Mouse (Mus musculus): ENCODE results near the gene Tmem80.
A peak's percentile ranks its signal among the peaks of the same experiment; 100 is the strongest.

Gene Tmem80

DNA sequence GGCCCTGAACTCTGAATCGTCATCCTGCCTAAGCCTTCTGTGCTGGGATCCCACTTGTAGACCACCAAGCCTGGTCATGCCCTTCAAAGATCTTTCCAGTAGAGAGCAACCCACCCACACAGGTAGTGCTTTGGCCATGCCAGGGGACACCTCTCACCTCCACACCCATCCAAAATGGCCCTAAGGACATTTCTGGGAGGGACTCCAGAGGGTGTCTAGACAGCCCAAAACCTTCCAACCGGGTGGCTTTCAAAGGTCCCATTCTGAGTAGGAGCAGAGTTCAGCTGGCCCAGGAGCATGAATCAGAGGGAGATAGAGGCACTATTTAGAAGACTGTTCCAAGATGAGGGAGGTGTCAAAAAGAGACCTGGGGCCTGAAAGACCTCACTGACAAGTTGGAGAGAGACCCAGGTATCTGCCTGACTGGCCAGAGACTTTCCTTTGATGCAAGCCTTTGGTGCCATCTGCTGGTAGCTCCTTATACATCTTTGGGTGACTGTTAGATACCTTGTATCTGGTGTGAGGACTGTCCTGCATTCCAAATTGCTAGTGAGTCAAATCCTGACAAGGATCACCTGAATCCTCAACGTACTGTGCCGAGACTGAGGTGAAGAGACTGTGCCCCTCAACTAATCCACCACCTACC lies 35.7 kb downstream of the Tmem80 start:
- DNase-seq: peak; percentile 68

DNA sequence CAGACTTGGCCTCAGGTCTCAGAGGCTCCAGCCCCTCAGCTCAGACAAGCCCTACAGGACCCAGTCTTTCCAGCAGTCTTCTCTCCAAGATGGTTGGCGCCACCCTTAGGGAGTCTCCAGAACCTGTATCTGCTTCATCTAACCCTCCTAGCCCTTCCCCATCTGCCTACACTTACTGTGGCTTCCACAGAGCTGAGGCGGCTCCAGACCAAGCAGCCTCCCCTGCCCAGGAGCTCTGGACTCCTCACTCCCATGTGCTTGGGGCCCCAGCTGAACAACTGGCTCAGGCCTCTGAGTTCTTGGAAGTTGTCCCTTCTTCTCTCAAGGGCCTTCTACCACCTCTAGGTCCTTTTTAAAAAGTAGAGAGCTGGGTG lies 36.2 kb downstream of the Tmem80 start:
- no peak for DNase-seq

DNA sequence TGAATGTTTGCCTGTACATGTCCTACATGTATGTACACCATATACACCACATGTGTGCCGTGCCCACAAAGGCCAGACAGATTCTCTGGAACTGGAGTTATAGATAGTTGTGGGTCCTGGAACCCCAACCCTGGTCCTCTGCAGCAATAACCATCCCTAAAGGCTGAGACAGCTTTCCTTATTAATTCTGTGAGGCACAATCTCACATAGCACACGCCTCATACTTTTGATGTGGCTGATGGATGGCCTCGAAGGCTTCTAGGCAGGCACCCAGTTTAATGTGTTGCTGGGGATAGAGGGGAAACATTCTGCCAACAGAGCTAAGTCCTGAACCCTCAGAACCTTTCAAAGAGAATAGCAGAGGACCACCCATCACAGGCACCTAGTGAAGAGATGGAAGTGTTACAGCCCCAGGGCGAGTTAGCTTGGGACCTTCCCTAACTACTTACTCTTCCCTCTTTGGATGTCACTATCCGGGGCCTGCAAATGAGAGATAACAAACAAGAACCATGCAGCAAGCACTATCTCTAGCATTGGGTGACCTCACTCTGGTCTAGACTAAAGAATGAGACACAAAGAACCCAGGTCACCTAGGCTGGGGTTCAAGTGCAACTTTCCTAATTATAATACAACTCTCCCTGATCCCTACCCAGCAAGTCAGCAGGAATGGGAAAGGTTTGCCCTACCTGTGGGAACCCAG lies 37.0 kb downstream of the Tmem80 start:
- DNase-seq: no peak

DNA sequence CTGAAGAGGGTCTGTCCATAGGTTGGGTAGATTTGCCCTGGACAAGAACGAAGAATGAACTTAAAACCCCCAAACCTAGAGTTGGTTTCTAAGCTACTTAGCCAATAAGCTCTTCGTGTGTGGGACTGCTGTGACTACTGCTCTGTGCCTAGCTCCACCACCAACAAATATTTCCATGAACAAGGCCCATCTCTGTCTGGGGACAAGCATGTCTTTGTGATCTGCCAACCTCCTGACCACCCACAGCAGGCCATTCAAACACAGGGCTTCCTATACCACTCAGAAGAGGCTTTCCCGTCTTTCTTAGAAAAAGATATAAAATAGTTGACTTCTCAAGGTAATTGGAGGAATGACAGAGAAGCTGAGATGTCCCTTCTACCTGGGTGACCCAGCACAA lies 37.5 kb downstream of the Tmem80 start:
- no peak for DNase-seq

DNA sequence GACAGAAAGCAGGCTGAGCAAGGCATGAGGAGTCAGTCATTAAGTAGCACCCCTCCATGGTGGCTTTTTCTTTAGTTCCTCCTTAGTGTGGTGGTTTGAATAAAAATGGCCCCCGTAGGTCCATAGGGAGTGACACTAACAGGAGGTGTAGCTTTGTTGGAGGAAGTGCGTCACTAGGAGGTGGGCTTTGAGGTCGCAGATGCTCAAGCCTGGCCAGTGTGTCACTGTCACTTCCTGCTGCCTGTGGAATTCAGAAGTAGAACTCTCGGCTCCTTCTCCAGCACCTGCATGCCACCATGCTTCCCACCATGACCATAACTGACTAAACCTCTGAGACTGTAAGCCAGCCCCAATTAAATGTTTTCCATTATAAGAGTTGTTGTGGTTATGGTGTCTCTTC lies 39.8 kb downstream of the Tmem80 start:
- DNase-seq: no peak

DNA sequence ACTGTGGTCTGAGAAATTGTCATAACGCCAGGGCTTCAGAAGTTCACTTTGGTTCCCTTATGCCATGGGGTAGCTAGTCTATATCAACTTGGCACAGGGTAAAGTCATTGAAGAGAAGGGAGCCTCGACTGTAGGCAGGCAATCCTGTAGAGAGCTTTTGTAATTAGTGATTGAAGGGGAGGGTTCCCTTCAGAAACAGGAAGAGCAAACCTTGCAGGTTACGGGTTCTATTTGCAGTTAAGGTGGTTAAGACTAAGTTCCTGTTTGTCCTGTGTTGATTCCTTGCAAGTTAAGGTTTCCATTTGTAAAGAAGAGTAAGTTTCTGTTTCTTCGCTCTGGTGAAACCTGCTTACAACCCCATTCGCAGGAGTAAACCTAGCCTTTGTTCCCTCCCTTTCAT lies 42.4 kb downstream of the Tmem80 start:
- no peak for DNase-seq

DNA sequence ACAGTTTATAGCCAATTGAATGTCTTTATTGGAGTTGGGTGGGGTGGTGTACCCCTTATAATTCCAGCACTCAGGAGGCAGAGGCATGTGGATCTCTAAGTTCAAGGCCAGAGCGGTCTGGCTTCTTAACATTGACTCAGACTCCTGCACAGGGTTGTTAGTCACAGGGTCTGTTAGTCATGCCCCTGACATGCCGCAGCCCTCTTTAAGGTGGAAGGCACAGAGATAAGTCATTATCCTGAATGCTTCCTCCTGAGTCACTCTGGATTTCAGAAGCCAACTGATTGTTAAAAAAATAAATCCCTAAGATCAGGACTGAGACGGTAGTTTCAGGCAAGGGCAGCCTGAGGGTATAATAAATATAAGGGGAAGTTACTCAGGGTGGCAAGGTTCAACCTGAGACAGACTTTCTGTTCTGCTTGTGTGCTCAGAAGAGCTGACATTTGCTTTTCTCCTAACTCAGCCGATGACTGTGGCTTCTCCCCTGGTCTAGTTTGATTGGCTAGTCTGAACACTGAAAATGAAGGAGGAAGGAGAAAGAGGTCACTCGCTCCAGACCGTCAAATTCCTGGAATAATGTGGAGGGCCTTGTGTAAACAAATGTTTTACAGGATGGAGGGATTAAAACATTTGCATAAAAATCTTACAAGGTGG lies 44.5 kb downstream of the Tmem80 start:
- no peak for DNase-seq

DNA sequence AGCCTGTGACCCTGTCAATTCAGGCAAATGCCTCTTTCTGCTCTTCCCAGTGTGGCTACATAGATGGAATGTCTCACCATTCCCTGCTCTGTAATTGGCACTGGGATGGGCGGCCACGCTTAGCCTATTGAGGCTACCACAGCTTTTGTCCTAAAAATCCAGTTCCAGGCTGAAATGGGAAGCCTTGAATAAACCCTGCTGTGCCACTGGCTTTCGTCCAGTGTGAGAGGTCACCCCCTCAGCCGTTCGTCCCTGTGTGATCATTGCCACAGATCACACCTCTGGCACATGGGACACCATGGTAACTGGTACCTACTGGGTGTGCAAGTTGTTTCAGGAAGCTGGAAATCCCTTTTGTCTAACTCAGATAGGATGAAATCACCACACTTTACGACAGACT lies 46.1 kb downstream of the Tmem80 start:
- no peak for DNase-seq

DNA sequence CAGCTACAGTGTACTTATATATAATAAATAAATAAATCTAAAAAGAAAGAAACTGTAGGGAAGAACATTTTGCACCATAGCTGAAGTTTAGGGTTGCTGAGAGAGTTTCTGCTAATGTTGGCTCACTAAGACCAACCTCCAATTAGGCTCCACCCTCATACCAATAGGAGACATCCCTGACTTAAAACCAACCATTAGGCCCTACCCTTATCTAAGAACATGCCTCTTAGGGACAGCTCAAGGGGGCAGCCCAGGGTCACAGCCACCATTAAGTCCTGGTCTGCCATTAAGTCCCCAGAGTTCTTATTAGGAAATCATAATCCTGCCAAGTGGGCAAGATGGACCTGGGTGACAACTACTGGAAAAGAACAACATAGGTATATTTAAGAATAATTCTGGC lies 46.9 kb downstream of the Tmem80 start:
- no peak for DNase-seq

DNA sequence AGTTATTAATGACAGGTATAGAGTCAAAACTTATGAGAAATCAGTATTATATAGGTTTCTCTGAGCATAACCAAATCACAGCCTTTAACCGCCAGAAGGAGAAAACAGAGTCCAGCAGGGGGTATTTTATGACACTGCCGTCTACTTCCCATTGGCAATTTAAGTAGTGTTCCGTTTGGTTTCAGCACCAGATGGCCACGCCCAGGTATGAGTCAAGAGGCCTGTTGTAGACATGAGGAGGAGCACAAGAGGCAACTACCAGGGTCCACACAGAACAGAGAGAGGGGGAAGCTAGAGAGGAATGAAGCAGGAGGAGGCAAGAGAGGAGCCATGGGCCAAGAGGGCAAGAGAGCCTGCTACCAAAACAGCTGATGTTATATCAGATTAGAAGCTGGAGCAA lies 52.0 kb downstream of the Tmem80 start:
- DNase-seq: no peak

DNA sequence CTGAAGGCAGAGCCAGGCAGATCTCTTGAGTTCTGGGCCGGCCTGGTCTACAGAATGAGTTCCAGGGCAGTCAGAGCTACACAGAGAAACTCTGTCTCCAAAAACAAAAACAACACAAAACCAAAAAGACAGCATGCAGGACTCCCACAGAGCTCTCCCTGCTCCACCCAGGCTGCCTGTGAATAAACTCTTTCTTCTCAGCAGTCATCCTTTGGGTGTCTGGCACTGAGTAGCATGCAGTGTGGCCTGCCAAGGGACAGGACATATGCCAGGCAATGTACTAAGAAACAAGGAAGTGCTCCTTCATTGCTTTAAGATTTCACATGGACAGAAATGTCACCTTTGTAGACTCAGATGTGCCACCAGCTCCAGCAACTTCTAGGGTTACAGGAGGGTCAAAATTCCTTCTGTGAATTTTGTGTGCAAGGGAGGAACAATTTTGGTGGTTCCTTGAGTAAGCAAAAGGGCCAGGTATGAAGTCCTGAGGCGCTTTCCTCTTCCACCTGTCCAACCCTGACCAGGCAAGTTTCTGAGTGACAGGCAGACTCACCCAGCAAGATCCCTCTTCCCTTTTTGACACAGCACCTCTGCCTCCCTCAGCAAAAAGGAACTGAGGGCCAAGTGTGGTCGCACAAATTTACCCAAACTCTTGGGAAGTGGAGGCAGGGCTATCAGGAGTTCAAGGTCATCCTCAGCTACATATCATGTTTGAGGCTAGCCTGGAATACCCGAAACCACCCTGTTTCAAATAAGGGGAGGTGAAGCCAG lies 53.7 kb downstream of the Tmem80 start:
- DNase-seq: no peak
